Mouse (Mus musculus): Measurements from ENCODE around the gene Calcrl. TPM values are rescaled to one million over a fixed set of nuclear protein-coding genes. Genes with fewer than 3 reads are reported as not detected.

Gene Calcrl
- polyA plus RNA-seq, 1 experiment from 2014 or later = 37.7 TPM

DNA sequence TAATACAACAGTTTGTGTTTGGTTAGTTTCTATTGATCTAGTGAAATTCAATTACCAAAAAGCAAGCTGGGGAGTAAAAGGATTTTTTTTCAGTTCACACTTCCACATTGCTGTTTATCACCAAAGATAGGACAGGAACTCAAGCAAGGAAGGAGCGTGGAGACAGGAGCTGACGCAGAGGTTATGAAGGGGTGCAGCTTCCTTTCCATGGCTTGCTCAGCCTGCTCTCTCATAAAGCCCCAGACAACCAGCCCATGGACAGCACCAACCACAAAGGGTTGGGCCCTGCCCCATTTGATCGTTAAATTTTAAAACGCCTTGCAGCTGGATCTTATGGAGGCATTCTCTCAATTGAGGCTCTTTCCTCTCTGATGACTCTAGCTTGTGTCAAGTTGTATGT, 69.9 kb downstream of the Calcrl start:
- H3K4me3 ChIP-seq = no peak overlapping the region
- H3K4me1 ChIP-seq = no peaks in the 10 kb centered on the region
- H3K27ac ChIP-seq = no peak overlapping the region
- DNase-seq (ENCODE audit: low spot score) = no peak
- no peaks in the 10 kb centered on the region for H3K36me3 ChIP-seq
- no peaks in the 10 kb centered on the region for H3K27me3 ChIP-seq (ENCODE audit: insufficient read depth, poor library complexity, severe bottlenecking)
- H3K9me3 ChIP-seq = no peaks in the 10 kb centered on the region
- WGBS = 61% methylated on average over 4 of the region's 4 CpGs

DNA sequence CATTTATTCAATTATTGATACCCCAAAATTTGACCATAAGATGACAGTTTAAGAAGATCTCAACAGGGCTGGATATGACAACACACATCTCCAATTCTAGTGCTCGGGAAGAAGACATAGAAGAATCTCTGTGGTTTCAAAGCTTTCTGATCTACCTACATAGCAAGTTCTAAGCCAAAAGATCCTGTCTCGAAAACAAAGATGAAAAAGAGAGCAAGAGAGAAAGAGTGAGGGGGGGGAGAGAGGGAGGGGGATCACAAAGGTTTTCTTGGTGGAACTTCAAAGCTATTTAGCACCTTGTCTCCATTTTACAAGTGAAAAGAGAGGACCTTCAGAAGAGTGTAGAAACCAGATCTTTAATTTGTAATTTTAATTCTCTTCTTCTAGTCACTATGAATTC, 77.8 kb downstream of the Calcrl start:
- Histone ChIP-seq H3K36me3 (peaks cover 7% of the 10 kb centered on the region; the same call in 1 of the 2 replicates), H3K9me3 (no peaks in the 10 kb centered on the region), H3K27me3 (ENCODE audit: insufficient read depth, poor library complexity, severe bottlenecking) (no peaks in the 10 kb centered on the region), H3K27ac (no peak overlapping the region), H3K4me1 (no peaks in the 10 kb centered on the region), H3K4me3 (no peak overlapping the region)
- 66% methylated on average over 2 of the region's 2 CpGs for WGBS
- DNase-seq (ENCODE audit: low spot score) = no peak

DNA sequence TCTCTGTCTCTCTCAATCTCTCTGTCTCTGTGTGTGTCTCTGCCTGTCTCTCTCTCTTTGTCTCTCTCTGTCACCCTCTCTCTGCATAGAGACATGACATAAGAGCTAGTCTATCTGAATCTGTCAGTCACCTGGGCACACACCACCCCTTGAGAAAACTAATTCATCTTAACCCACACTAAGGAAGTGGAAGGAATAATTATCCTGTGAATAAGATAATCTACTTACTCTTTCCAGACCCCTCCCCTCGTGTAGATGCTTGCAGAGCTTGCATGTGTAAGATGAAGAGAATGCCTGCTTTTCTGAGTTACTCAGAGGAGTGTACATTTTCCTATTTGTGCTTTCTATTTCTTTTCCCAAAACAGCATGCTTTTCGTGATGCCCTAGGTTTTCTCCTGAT, 81.5 kb downstream of the Calcrl start:
- H3K27me3 ChIP-seq (ENCODE audit: insufficient read depth, poor library complexity, severe bottlenecking) = no peaks in the 10 kb centered on the region
- DNase-seq (ENCODE audit: low spot score) = no peak
- no peaks in the 10 kb centered on the region for H3K4me1 ChIP-seq
- no peak overlapping the region for H3K4me3 ChIP-seq
- 49% methylated on average over 2 of the region's 2 CpGs for WGBS
- no peaks in the 10 kb centered on the region for H3K9me3 ChIP-seq
- H3K27ac ChIP-seq = no peak overlapping the region
- H3K36me3 ChIP-seq = peaks cover 9% of the 10 kb centered on the region; the same call in 1 of the 2 replicates

DNA sequence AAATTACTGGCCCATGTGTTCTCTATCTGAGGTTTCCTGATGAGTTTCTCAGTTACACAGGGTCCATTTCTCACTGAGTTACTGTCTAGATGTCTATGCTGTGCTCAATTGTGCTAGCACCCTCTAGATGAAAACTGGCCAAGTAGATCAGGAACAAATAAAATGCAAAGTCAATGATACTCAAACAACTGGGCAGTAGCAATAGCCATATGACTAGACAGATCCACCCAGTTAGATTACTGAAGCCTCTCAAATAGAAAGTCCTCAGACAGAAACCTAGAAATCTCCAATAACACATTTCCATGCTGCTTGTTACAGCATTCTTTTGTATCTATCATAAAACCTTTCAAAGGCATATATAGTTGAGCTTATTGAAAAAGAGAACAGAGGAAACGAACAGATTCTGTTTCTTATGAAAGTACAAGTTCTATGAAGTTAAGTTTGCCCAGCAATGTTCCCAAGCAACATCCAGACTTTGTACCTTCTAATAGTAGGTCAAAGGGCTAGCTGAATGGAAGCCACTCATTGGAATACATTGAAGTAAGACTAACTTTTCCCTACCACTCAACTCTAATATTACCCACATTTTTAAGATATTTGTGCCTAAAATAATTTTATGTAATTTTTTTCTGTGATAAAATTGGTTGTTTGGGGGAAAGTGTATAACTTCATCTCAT, 87.3 kb downstream of the Calcrl start:
- Histone ChIP-seq H3K36me3 (0 out of 2 replicates have a peak, but pooled peaks cover 2% of the 10 kb centered on the region), H3K27me3 (ENCODE audit: insufficient read depth, poor library complexity, severe bottlenecking) (no peaks in the 10 kb centered on the region), H3K4me3 (no peak overlapping the region), H3K9me3 (no peaks in the 10 kb centered on the region), H3K27ac (no peak overlapping the region), H3K4me1 (no peaks in the 10 kb centered on the region)
- DNase-seq (ENCODE audit: low spot score) = no peak
- 68% methylated on average over 1 of the region's 1 CpGs for WGBS

DNA sequence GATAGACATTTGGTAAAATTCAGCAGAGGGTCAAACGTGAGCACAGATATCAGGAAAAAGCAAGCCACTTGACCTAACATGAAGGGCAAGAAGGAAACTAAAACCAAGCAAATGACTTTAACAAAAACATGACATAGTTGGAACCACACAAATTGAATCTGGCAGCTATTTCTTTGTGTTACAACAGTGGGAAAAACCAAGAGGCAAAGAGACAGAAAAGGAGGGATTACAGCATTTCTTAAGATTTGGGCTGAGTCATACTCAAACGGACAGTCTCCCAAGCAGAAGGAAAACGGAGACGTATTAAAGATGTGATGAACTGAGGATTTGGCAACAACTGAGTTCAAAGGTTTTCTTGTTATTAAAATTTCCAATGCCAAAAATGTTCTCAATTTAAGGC, 88.9 kb downstream of the Calcrl start:
- H3K4me1 ChIP-seq = no peaks in the 10 kb centered on the region
- no peak overlapping the region for H3K4me3 ChIP-seq
- no peaks in the 10 kb centered on the region for H3K27me3 ChIP-seq (ENCODE audit: insufficient read depth, poor library complexity, severe bottlenecking)
- H3K9me3 ChIP-seq = no peaks in the 10 kb centered on the region
- 0 out of 2 replicates have a peak, but pooled peaks cover 2% of the 10 kb centered on the region for H3K36me3 ChIP-seq
- WGBS = 78% methylated on average over 4 of the region's 4 CpGs
- no peak for DNase-seq (ENCODE audit: low spot score)
- no peak overlapping the region for H3K27ac ChIP-seq

DNA sequence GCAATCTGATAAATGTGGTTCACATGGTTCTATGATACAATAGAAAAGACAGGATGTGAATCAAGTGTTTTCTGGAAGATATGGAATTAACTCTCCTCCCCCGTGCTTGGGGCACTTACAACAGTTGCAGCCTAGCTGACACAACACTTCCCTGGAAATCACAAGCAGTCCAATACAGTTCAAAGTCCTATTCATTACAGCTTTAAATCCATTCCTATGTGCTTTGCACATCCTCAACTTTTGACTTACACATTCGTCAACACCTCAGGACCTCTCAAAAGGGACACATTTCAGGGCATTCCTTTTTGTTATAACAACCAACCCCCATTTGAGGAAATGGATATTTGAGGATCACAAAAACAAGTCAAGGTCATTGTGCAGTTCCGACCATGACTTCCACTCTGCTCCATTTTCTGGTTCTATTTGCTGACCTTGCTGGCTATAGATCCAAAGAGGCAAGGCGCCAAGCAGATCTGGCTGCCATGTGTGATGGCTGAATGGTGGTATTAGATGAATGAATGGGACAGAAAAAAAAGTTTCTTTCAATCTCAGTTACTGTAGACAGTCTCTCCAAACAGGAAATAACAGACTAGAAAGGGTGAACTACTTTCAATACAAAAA, 108.9 kb downstream of the Calcrl start:
- WGBS = 67% methylated on average over 4 of the region's 4 CpGs
- DNase-seq (ENCODE audit: low spot score) = no peak

DNA sequence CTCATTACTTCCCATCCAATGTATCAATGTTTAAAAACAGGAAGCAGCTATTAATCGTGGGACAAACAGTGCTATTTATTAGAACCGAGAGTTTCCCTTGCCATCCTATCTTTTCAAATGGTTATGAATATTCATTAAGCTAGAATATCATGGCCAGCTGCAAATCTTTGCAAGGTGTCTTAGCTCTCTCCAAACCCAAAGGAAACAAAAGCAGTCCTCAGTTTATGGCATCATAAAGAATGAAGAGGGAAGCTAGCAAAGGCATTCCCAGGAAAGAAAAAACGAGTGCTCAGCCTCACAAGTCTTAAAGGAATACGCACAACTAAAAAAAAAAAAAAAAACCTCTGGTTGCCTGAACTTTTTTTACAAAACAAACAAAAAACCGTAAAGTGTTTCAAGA, 128.7 kb downstream of the Calcrl start:
- 53% methylated on average over 5 of the region's 5 CpGs for whole genome bisulfite sequencing
- no peaks in the 10 kb centered on the region for H3K9me3 ChIP-seq
- H3K4me3 ChIP-seq = no peak overlapping the region
- no peaks in the 10 kb centered on the region for H3K27me3 ChIP-seq (ENCODE audit: insufficient read depth, poor library complexity, severe bottlenecking)
- no peak for DNase-seq (ENCODE audit: low spot score)
- no peak overlapping the region for H3K27ac ChIP-seq
- H3K36me3 ChIP-seq = no peaks in the 10 kb centered on the region
- no peaks in the 10 kb centered on the region for H3K4me1 ChIP-seq

More for the DNA sequence above, 108.9 kb downstream of the Calcrl start:
- H3K27ac ChIP-seq = no peak overlapping the region
- H3K27me3 ChIP-seq (ENCODE audit: insufficient read depth, poor library complexity, severe bottlenecking) = no peaks in the 10 kb centered on the region
- H3K4me1 ChIP-seq = no peaks in the 10 kb centered on the region
- no peaks in the 10 kb centered on the region for H3K9me3 ChIP-seq
- H3K4me3 ChIP-seq = no peak overlapping the region
- no peaks in the 10 kb centered on the region for H3K36me3 ChIP-seq

DNA sequence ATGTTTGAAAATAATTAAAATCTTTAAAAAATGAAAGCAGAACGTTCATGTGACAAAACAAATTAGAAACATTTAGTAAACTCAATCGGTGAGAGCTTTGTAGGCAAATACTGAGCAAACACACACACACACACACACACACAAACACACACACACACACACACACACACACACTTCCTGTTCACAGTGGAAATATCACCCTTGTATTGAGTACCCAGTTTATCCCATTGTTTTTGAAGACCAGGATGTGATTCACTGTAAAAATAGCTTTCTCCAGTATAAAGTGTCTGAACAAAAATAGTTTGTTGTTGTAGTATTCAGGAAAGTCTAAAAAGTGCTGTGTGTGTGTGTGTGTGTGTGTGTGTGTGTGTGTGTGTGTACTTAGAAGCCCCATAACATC, 130.1 kb downstream of the Calcrl start:
- 77% methylated on average over 2 of the region's 2 CpGs for WGBS
- Histone ChIP-seq H3K4me1 (no peaks in the 10 kb centered on the region), H3K36me3 (no peaks in the 10 kb centered on the region), H3K27me3 (ENCODE audit: insufficient read depth, poor library complexity, severe bottlenecking) (no peaks in the 10 kb centered on the region), H3K9me3 (no peaks in the 10 kb centered on the region), H3K4me3 (no peak overlapping the region), H3K27ac (no peak overlapping the region)
- no peak for DNase-seq (ENCODE audit: low spot score)

DNA sequence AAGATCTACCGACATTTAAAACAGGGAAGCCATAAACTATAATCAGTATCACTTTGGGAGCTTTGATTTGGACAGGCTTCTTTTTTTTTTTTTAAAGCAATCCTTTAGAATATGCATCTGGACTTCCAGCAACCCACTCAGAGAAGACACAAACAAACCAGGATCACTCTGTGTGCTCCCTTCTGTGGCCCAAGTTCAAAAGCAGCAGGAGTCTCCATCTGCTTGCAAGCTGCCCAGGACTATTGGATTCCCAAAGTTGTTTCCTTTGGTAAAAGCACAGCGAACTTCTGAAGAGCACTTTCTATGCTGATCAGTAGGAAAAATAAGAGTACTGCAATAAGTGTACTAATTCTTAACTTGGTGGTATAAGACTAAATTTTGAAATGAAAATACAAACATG, 130.6 kb downstream of the Calcrl start:
- Histone ChIP-seq H3K36me3 (no peaks in the 10 kb centered on the region), H3K9me3 (no peaks in the 10 kb centered on the region), H3K27me3 (ENCODE audit: insufficient read depth, poor library complexity, severe bottlenecking) (no peaks in the 10 kb centered on the region), H3K4me1 (no peaks in the 10 kb centered on the region), H3K27ac (no peak overlapping the region), H3K4me3 (no peak overlapping the region)
- WGBS = 67% methylated on average over 2 of the region's 2 CpGs
- DNase-seq (ENCODE audit: low spot score) = no peak

DNA sequence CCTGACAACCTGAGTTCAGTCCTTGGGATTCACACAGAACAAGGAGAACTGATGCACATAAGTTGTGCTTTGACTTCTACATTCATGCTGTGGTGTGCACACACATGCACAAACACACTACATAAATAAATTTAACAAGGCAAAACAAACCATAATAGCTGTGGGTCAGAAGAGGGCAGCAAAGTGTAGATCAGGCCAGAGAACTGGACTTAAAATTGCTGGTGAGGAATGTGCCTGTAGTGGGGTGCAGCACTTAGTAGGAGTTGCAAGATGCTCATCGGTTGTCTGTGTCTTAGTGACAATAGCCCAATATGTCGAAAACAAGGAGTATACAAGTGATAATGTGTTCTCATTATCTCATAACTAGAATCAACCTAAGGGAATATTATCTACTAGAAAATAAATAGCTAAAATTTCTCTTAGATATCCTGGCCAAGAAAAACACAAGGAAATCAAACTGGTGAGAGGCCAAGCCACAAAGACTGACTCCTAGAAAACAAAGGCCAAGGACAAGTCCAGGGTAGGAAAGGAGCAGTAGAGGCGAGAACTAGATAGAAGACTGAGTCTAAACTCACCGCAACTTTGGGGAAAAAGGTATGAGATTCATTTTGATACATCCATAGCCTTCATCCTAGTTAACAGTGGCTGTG, 132.7 kb downstream of the Calcrl start:
- no peaks in the 10 kb centered on the region for H3K4me1 ChIP-seq
- no peak overlapping the region for H3K27ac ChIP-seq
- 78% methylated on average over 4 of the region's 4 CpGs for WGBS

DNA sequence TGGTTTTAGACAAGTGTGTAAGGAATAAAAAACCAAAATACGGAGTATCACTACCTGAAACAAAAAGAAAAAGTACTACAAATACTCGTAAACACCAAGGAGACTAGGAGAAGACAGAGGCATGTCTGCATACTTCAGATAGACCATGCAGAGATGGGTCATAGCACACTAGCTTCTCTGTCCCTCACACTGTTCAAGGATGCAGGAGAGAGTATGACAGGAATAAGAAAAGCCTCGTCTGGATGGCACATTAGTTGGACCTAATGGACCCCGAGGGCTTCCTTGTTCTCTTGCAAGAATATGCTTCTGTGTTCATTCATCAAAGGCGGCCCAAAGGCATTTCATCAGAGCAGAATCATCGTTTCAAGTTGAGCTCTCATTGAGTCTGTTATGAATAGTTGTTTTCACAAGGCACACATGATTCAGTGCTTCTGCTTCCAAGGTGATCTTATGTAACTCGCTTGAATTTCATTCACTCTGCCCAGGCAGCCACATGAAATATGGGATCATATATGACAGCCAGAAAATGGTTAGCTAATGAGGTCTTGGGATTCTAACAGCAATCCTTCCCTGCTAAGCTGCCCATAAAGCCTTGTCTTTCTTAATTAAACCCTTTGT, 136.2 kb downstream of the Calcrl start:
- Histone ChIP-seq H3K4me1 (no peaks in the 10 kb centered on the region), H3K27ac (no peak overlapping the region), H3K9me3 (no peaks in the 10 kb centered on the region), H3K27me3 (ENCODE audit: insufficient read depth, poor library complexity, severe bottlenecking) (no peaks in the 10 kb centered on the region), H3K36me3 (no peaks in the 10 kb centered on the region), H3K4me3 (no peak overlapping the region)
- 77% methylated on average over 7 of the region's 7 CpGs for WGBS
- DNase-seq (ENCODE audit: low spot score) = no peak

More for the DNA sequence above, 132.7 kb downstream of the Calcrl start:
- no peak for DNase-seq (ENCODE audit: low spot score)
- Histone ChIP-seq H3K27me3 (ENCODE audit: insufficient read depth, poor library complexity, severe bottlenecking) (no peaks in the 10 kb centered on the region), H3K9me3 (no peaks in the 10 kb centered on the region), H3K36me3 (no peaks in the 10 kb centered on the region), H3K4me3 (no peak overlapping the region)
